Mouse (Mus musculus) stomach, embryonic 16.5 days (tissue): ENCODE measurements around the gene Sh2d7. TPM values are rescaled to one million over a fixed set of nuclear protein-coding genes. Genes with fewer than 3 reads are reported as not detected.

ENCODE experiments used
- ATAC-seq: fragments of 200-750 bp; cut with Nextera tagmentation; 2 replicates; pipeline ENCODE4 v1.8.0; 2017; ENCODE audit warnings: moderate number of reproducible peaks, moderate TSS enrichment; ENCODE audit not compliant: insufficient read depth, low FRiP score
- H3K27ac ChIP-seq: fragments of 300-500 bp; sonication (generic); 2 replicates; pipeline ENCODE4 v1.5.1; 2014; ENCODE audit warnings: low read length
- H3K27me3 ChIP-seq: fragments of 300-500 bp; sonication (generic); 2 replicates; pipeline ENCODE4 v1.6.1; 2014; ENCODE audit warnings: low read length, control low read depth, mixed read lengths; ENCODE audit not compliant: control insufficient read depth, insufficient read depth
- H3K36me3 ChIP-seq: fragments of 300-500 bp; sonication (generic); 2 replicates; pipeline ENCODE4 v1.6.1; 2014; ENCODE audit warnings: low read length; ENCODE audit not compliant: control insufficient read depth, insufficient read depth
- H3K4me1 ChIP-seq: fragments of 300-500 bp; sonication (generic); 2 replicates; pipeline ENCODE4 v1.6.1; 2014; ENCODE audit warnings: low read length, control low read depth, mixed read lengths; ENCODE audit not compliant: control insufficient read depth, insufficient read depth
- H3K4me2 ChIP-seq: fragments of 300-500 bp; sonication (generic); 2 replicates; pipeline ENCODE4 v1.6.1; 2014; ENCODE audit warnings: low read depth, low read length, mixed read lengths
- H3K4me3 ChIP-seq: fragments of 300-500 bp; sonication (generic); replicated peaks from 2 replicates; pipeline ENCODE4 v1.5.1; 2014; ENCODE audit warnings: mild to moderate bottlenecking, low read length
- H3K9ac ChIP-seq: fragments of 300-500 bp; sonication (generic); 2 replicates; pipeline ENCODE4 v1.6.1; 2014; ENCODE audit warnings: low read length
- H3K9me3 ChIP-seq: fragments of 300-500 bp; sonication (generic); replicated peaks from 2 replicates; pipeline ENCODE4 v1.6.1; 2016; ENCODE audit warnings: low read length, control low read depth; ENCODE audit not compliant: control insufficient read depth
- WGBS: fragments of 180-500 bp; shearing (Covaris S2); extraction: QIAGEN DNeasy Blood & Tissue Kit; methylation state at CpG from one replicate; pipeline ENCODE4 v1.1.7; 2014; 5-methylcytosine and 5-hydroxymethylcytosine counted together
- polyA plus RNA-seq: library from polyadenylated mRNA; unstranded; fragments of >200 nt; fragmentation: Nextera tagmentation; extraction: Ambion mirVana; gene quantifications from 2 replicates; pipeline ENCODE4 v1.2.1, GENCODE M21; 2015

Gene Sh2d7
- polyA plus RNA-seq, 1 experiment from 2014 or later: not detected

DNA sequence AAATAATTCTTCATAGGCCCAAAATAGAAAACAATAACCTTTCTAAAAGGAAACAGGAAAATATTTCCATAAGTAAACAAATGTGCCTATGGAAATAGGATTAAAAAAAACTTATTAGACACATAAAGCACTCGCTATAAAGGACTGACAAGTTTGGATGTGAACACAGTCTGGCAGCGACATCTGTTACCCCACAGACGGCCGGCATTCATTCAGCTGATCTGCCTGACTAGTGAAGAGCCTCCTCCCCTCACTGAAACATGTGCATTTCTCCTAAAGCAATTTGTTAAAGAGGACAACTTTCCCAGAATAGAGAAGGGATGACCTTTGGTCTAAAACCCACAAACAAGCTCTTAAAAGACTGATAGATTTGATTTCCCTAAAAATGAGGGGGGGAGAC lies 1.8 kb upstream of the Sh2d7 start:
- Histone ChIP-seq H3K4me1 (no peaks in the 10 kb centered on the region), H3K9ac (no peak overlapping the region), H3K4me2 (no peak overlapping the region), H3K9me3 (no peaks in the 10 kb centered on the region), H3K27me3 (no peaks in the 10 kb centered on the region), H3K36me3 (no peaks in the 10 kb centered on the region), H3K4me3 (no peak overlapping the region), H3K27ac (no peak overlapping the region)
- no peak for ATAC-seq
- WGBS: 40% methylated on average over 4 of the region's 4 CpGs

DNA sequence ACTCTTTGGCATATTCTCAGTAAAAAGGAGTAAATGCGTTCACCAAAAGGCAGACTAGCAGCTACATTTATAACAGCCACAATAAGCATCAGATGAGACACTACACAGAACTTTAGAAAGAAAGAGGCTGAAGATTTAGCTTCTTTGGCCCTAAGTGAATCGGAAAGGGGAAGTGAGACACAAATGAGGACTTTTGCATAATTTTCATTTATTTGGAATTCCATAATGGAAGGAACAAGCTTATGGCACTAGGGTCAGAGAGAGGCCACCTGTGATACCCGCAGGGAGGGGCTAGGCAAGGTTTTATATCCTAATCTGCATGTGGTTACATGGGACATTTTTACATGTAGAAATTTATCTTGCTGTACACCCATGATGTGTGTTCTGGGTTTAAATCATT lies 1.3 kb upstream of the Sh2d7 start:
- Histone ChIP-seq H3K9ac (no peak overlapping the region), H3K4me3 (no peak overlapping the region), H3K27ac (no peak overlapping the region), H3K4me2 (no peak overlapping the region), H3K27me3 (no peaks in the 10 kb centered on the region), H3K36me3 (no peaks in the 10 kb centered on the region), H3K9me3 (no peaks in the 10 kb centered on the region), H3K4me1 (no peaks in the 10 kb centered on the region)
- no peak for ATAC-seq
- WGBS: 69% methylated on average over 3 of the region's 3 CpGs

DNA sequence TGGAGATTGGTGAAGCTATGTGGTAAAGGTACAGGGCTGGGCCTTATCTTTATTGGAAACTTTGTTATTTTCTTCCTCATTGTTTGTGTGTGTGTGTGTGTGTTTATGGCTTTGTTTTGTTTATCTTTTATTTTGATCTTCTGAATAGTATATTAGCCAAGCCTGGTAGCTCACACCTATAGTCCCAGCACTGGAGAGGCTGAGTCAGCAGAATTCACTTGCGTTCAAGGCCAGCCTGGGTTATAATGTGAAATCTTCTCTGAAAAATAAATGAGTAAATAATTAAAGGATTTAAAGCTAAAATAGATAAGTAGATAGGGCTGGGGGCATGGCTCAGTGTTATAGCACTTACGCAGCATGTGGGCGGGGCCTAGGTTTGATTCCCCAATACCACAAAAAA lies 540 bp upstream of the Sh2d7 start:
- Histone ChIP-seq H3K9ac (no peak overlapping the region), H3K4me2 (no peak overlapping the region), H3K9me3 (no peaks in the 10 kb centered on the region), H3K27ac (no peak overlapping the region), H3K4me1 (no peaks in the 10 kb centered on the region), H3K36me3 (no peaks in the 10 kb centered on the region), H3K4me3 (no peak overlapping the region), H3K27me3 (no peaks in the 10 kb centered on the region)
- ATAC-seq: no peak
- 96% methylated on average over 3 of the region's 3 CpGs for WGBS

DNA sequence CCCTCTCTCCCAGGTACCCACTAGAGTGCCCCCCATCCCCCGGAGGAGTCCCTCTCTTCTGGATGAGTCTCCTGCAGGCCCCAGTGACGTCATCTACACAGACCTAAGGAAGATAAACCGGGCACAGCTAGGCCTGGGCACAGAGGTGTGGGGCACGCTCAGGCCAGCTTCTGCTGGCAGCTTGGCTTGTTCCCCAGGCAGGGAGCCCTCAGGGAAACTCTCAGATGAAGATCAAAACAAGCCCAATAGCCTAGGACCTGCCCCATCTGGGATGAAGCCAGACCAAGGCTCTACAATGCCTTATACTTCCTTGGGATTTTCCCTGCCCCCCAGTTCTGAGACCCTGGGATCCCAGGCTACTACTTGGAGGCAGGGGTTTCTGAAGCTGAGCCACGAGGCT lies 2.0 kb downstream of the Sh2d7 start:
- ATAC-seq: no peak
- Histone ChIP-seq H3K4me3 (no peak overlapping the region), H3K27me3 (no peaks in the 10 kb centered on the region), H3K36me3 (no peaks in the 10 kb centered on the region), H3K9ac (no peak overlapping the region), H3K27ac (no peak overlapping the region), H3K9me3 (no peaks in the 10 kb centered on the region), H3K4me2 (no peak overlapping the region), H3K4me1 (no peaks in the 10 kb centered on the region)
- WGBS: 73% methylated on average over 5 of the region's 5 CpGs

DNA sequence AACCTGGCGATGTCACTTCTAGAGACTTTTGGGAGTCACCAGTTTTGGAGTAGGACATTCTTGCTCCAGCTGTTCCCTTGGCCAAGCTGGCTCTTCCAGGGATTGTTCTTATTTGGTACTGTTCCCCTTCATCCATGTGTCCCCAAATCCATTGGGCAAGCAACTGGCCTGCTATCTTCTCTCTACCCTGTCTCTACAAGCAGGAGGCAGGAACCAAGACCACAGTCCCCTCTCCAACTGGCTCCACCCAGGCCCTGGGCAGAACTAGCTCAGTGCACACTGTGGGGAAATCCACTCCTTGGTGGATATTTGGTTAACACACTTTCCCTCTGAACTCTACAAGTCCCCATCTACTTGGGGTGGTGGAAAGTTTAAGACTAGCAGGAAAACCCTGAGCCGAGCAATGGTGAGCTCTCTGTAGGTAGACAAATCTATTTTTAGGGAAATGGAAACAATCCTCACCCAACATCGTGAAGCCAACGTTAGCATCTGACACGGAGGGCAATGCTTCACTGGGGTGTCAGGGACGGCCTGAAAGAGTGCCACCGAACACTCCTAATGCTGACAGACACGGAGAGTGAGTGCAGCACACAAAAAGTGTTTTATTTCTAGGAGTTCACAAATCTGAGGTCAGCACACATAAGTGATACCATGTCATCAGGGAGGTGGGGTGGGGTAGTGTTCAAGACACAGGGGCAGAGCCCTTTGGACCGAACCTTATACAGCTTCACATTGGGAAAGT lies 5.6 kb downstream of the Sh2d7 start:
- no peak overlapping the region for H3K9ac ChIP-seq
- no peak overlapping the region for H3K4me3 ChIP-seq
- no peak overlapping the region for H3K27ac ChIP-seq
- H3K27me3 ChIP-seq: no peaks in the 10 kb centered on the region
- 84% methylated on average over 9 of the region's 9 CpGs for WGBS
- no peak for ATAC-seq
- H3K9me3 ChIP-seq: no peaks in the 10 kb centered on the region
- no peak overlapping the region for H3K4me2 ChIP-seq
- no peaks in the 10 kb centered on the region for H3K4me1 ChIP-seq
- no peaks in the 10 kb centered on the region for H3K36me3 ChIP-seq

DNA sequence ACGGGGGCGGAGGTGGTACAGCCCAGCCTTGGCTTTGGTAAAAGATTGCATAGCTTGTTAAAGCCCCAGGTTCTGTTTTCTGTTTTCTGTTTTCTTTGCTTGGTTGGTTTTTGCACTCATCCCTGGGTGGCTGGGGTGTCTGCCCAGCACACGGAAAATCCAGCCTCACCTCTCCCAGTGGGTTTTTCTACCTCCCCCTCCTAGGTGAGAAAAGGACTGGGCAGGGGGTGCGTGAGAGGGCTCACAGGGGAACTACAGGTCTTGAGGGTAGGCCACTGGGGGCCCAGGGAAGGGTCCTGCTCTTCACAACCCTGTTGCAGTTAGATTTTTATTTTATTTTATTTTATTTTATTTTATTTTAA lies 6.2 kb downstream of the Sh2d7 start:
- ATAC-seq: no peak
- Histone ChIP-seq H3K27me3 (no peaks in the 10 kb centered on the region), H3K4me1 (no peaks in the 10 kb centered on the region), H3K36me3 (no peaks in the 10 kb centered on the region), H3K9ac (no peak overlapping the region), H3K4me2 (no peak overlapping the region), H3K9me3 (no peaks in the 10 kb centered on the region), H3K4me3 (no peak overlapping the region), H3K27ac (no peak overlapping the region)
- WGBS: 82% methylated on average over 4 of the region's 4 CpGs

DNA sequence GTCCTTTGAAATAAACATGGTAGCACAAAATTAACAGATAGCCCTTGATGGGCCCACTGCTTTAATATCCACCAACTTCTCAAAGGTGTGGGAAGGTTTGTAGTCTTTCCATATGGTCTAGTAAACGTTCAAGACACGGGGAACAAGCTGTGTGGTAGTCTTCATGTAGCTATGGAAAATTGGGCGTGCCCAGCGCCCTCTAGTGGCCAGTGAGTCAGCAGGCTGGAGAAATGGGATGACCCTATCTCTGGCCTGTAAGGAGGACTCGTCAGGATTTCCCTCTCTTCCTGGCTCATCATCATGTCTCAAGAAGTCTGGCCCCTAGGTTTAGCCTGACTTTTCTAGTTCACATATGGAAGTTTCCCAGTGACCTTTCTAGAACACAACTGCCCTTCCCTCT lies 8.8 kb downstream of the Sh2d7 start:
- H3K36me3 ChIP-seq: no peaks in the 10 kb centered on the region
- H3K4me2 ChIP-seq: no peak overlapping the region
- no peak overlapping the region for H3K4me3 ChIP-seq
- H3K27me3 ChIP-seq: no peaks in the 10 kb centered on the region
- no peaks in the 10 kb centered on the region for H3K9me3 ChIP-seq
- no peak; the same call in 1 of the 2 replicates for ATAC-seq
- no peak overlapping the region for H3K27ac ChIP-seq
- H3K4me1 ChIP-seq: no peaks in the 10 kb centered on the region
- WGBS: 11% methylated on average over 5 of the region's 5 CpGs
- no peak overlapping the region for H3K9ac ChIP-seq

DNA sequence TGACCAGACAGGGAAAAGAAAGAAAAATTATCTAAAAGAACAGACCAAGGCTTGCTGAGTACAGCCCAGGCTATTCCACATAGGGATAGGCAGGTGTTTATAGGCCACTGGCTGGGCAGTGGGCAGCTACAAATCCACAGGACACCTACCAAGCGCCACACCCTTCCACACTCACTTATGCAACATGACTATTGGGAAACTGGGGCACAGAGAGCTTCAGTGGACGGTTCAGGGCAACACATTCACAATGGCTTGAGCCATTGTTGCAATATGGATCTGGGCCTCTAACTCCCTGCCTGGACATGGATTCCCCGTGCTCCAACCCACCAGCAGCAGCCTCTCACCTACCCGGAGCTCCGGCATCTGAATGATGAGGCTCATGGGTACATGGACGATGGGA lies 10.6 kb downstream of the Sh2d7 start:
- Histone ChIP-seq H3K4me2 (no peak overlapping the region), H3K36me3 (no peaks in the 10 kb centered on the region), H3K4me1 (no peaks in the 10 kb centered on the region), H3K27ac (no peak overlapping the region), H3K4me3 (no peak overlapping the region), H3K9me3 (no peaks in the 10 kb centered on the region), H3K9ac (no peak overlapping the region), H3K27me3 (no peaks in the 10 kb centered on the region)
- ATAC-seq: no peak
- 87% methylated on average over 6 of the region's 6 CpGs for whole genome bisulfite sequencing

DNA sequence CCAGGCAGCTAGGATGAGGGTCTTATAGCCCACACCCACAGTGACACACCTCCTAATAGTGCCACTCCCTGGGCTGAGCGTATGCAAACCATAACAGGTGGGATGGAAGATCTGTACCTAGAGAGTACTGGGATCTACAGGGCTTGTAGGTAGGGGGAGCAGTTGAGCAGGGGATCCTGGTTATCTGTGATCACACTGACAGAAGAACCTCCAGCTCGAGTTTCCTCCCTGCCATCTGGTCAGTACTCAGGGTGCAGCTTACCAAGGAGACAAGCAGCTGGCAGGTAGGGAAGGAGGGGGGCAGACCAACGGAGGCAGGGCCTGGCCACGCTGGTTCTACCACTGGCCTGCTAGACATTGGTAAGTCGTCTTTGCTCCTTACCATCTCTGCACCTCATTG lies 13.6 kb downstream of the Sh2d7 start:
- H3K9me3 ChIP-seq: no peaks in the 10 kb centered on the region
- H3K9ac ChIP-seq: no peak overlapping the region
- 17% methylated on average over 5 of the region's 5 CpGs for WGBS
- ATAC-seq: 0 out of 2 replicates have a peak, but pooled peaks have one; percentile 9
- H3K4me1 ChIP-seq: no peaks in the 10 kb centered on the region
- no peak overlapping the region for H3K27ac ChIP-seq
- no peak overlapping the region for H3K4me3 ChIP-seq
- H3K36me3 ChIP-seq: no peaks in the 10 kb centered on the region
- H3K4me2 ChIP-seq: no peak overlapping the region
- no peaks in the 10 kb centered on the region for H3K27me3 ChIP-seq
